Mouse (Mus musculus): Measurements from ENCODE around the gene Spdl1.

The Spdl1 gene

DNA sequence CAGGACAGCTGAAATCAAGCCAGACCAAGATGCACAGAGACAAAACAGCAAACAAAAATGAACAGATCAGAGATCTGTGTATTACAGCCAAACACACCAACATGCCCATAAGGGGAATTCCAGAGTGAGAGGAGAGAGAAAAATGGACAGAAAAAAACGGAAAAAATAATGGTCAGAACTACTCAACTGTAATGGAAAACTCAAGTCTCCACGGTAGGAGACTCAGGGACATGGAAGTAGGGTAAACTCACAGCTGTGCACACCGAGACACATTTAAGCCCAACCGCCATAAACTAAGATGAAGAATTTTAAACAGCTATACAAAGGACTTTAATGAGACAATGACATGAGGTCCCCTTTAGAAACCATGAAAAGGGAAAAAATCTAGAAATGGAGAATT is 73.9 kb downstream of the Spdl1 start:
- no peak for DNase-seq (ENCODE audit: inconsistent ontology term)
